Mouse (Mus musculus): ENCODE measurements around the gene Lgalsl. TPM values are rescaled to one million over a fixed set of nuclear protein-coding genes. Genes with fewer than 3 reads are reported as not detected.

Lgalsl gene
- polyA plus RNA-seq, 1 experiment from 2014 or later, result 74.0 TPM

DNA sequence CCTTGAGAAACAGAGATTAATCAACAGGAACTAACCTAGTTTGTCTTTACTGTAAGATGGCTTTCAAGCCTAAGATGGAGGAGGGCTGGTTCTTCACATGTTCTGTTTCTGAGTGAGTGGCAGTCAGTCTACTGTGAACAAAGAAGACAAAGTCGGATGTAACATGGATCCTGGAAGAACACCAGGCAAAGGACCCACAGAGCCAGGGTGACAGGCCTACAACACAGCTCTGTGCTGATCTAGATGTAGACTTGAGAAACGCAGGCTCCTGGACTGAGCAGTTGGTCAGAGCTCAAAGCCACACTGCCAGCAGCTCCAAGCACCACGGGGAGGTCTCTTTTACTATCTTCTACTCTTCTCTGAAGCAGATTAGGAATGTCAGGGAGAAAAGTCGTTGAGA lies 37.2 kb downstream of the Lgalsl start:
- Histone ChIP-seq H3K4me3 (ENCODE audit: low read depth, low read length) (no peak overlapping the region), H3K4me1 (ENCODE audit: control insufficient read depth, insufficient read depth, low read length) (no peaks in the 10 kb centered on the region), H3K4me2 (ENCODE audit: low read length) (no peak overlapping the region), H3K27ac (ENCODE audit: low read depth, low read length) (no peak overlapping the region), H3K9ac (ENCODE audit: low read length) (no peak overlapping the region), H3K9me3 (replicated peaks; ENCODE audit: control insufficient read depth, low read length) (no peaks in the 10 kb centered on the region), H3K27me3 (replicated peaks; ENCODE audit: control insufficient read depth, insufficient read depth, low read length) (no peaks in the 10 kb centered on the region), H3K36me3 (ENCODE audit: control insufficient read depth, insufficient read depth, low read length) (no peaks in the 10 kb centered on the region)
- ATAC-seq, result no peak
- 64% methylated on average over 4 of the region's 4 CpGs for WGBS
- DNase-seq (ENCODE audit: low spot score), result no peak

GRCm38 (mm10) chr11:20792667-20793066 lies 38.2 kb downstream of the Lgalsl start:
- Histone ChIP-seq H3K4me1 (ENCODE audit: control insufficient read depth, insufficient read depth, low read length) (no peaks in the 10 kb centered on the region), H3K4me2 (ENCODE audit: low read length) (no peak overlapping the region), H3K27me3 (replicated peaks; ENCODE audit: control insufficient read depth, insufficient read depth, low read length) (no peaks in the 10 kb centered on the region), H3K9me3 (replicated peaks; ENCODE audit: control insufficient read depth, low read length) (no peaks in the 10 kb centered on the region), H3K36me3 (ENCODE audit: control insufficient read depth, insufficient read depth, low read length) (no peaks in the 10 kb centered on the region), H3K4me3 (ENCODE audit: low read depth, low read length) (no peak overlapping the region), H3K27ac (ENCODE audit: low read depth, low read length) (no peak overlapping the region), H3K9ac (ENCODE audit: low read length) (no peak overlapping the region)
- 76% methylated on average over 3 of the region's 3 CpGs for WGBS
- no peak for DNase-seq (ENCODE audit: low spot score)
- no peak for ATAC-seq

DNA sequence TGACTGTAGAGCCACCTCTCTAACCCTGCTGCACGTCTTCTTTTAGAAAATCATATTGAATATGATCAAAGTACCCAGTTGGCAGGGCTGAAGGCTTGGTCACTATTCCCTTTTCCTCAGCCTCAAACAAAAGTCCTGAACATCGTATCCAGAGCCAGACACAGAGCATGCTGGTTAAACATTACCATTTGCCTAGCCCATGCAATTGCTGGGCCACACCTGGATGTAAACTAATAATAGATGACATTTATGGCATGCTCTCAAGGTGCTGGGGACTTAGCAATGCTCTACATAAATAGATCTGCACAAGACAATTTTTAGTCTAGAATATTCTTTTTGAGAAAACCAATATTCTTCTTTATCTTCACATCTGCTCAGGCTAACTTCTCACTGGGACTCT lies 39.5 kb downstream of the Lgalsl start:
- H3K27ac ChIP-seq (ENCODE audit: low read depth, low read length), result no peak overlapping the region
- DNase-seq (ENCODE audit: low spot score), result no peak
- ATAC-seq, result no peak
- 82% methylated on average over 2 of the region's 2 CpGs for WGBS
- H3K4me3 ChIP-seq (ENCODE audit: low read depth, low read length), result no peak overlapping the region
- no peak overlapping the region for H3K9ac ChIP-seq (ENCODE audit: low read length)
- no peaks in the 10 kb centered on the region for H3K4me1 ChIP-seq (ENCODE audit: control insufficient read depth, insufficient read depth, low read length)
- no peak overlapping the region for H3K4me2 ChIP-seq (ENCODE audit: low read length)
- H3K36me3 ChIP-seq (ENCODE audit: control insufficient read depth, insufficient read depth, low read length), result no peaks in the 10 kb centered on the region
- no peaks in the 10 kb centered on the region for H3K27me3 ChIP-seq (replicated peaks; ENCODE audit: control insufficient read depth, insufficient read depth, low read length)
- H3K9me3 ChIP-seq (replicated peaks; ENCODE audit: control insufficient read depth, low read length), result no peaks in the 10 kb centered on the region

DNA sequence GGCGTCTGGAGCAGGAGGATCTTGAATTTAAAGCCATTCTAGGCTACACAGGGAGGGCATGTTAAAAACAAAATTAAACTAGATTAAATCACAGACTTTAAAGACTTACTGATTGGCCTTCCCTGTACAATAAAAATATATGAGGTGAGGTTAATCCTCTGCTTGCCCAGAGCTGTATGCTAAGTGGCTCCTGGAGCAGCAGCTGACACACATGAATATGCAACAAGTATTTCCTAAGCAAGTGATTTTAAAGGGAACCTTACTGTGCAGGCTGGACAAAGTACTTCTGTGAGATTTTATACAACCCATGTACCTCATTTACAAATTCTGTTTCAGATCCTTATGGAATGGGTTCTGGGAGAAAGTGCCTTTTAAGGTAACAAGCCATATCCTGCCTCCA lies 41.8 kb downstream of the Lgalsl start:
- Histone ChIP-seq H3K4me3 (ENCODE audit: low read depth, low read length) (no peak overlapping the region), H3K9me3 (replicated peaks; ENCODE audit: control insufficient read depth, low read length) (no peaks in the 10 kb centered on the region), H3K27me3 (replicated peaks; ENCODE audit: control insufficient read depth, insufficient read depth, low read length) (no peaks in the 10 kb centered on the region), H3K4me1 (ENCODE audit: control insufficient read depth, insufficient read depth, low read length) (no peaks in the 10 kb centered on the region), H3K27ac (ENCODE audit: low read depth, low read length) (no peak overlapping the region), H3K9ac (ENCODE audit: low read length) (no peak overlapping the region), H3K4me2 (ENCODE audit: low read length) (no peak overlapping the region), H3K36me3 (ENCODE audit: control insufficient read depth, insufficient read depth, low read length) (no peaks in the 10 kb centered on the region)
- ATAC-seq (no peak), DNase-seq (ENCODE audit: low spot score) (no peak)
- WGBS, result 57% methylated on average over 1 of the region's 1 CpGs

- WGBS, result 85% methylated on average over 3 of the region's 3 CpGs
- Histone ChIP-seq H3K9ac (ENCODE audit: low read length) (no peak overlapping the region), H3K36me3 (ENCODE audit: control insufficient read depth, insufficient read depth, low read length) (no peaks in the 10 kb centered on the region), H3K9me3 (replicated peaks; ENCODE audit: control insufficient read depth, low read length) (no peaks in the 10 kb centered on the region), H3K27me3 (replicated peaks; ENCODE audit: control insufficient read depth, insufficient read depth, low read length) (no peaks in the 10 kb centered on the region), H3K4me2 (ENCODE audit: low read length) (no peak overlapping the region), H3K4me3 (ENCODE audit: low read depth, low read length) (no peak overlapping the region), H3K27ac (ENCODE audit: low read depth, low read length) (no peak overlapping the region), H3K4me1 (ENCODE audit: control insufficient read depth, insufficient read depth, low read length) (no peaks in the 10 kb centered on the region)
- DNase-seq (ENCODE audit: low spot score), result no peak
- no peak for ATAC-seq
These were observed 42.8 kb downstream of the Lgalsl start for GRCm38 (mm10) chr11:20788070-20788469.

DNA sequence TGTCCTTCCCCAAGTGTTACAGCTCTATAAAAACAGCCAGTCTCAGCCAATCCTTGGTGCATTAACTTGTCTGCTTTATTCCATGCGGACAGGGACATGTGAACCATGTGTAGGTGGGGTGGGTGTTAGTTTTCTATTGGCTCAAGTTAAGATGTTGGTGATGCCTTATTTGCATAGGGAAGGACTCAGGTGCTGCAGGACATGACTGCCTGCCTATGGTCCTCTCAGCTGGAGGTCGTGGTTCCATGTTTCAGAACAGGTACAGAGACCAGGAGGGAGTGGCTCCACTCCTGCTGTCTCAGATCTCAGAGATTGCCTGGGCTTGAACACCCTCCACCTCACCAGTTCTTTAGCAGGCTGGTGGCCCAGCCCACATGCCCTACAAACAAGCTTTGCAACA lies 44.7 kb downstream of the Lgalsl start:
- no peaks in the 10 kb centered on the region for H3K27me3 ChIP-seq (replicated peaks; ENCODE audit: control insufficient read depth, insufficient read depth, low read length)
- DNase-seq (ENCODE audit: low spot score) (no peak), ATAC-seq (no peak)
- no peaks in the 10 kb centered on the region for H3K4me1 ChIP-seq (ENCODE audit: control insufficient read depth, insufficient read depth, low read length)
- H3K4me2 ChIP-seq (ENCODE audit: low read length), result no peak overlapping the region
- 63% methylated on average over 2 of the region's 2 CpGs for WGBS
- H3K4me3 ChIP-seq (ENCODE audit: low read depth, low read length), result no peak overlapping the region
- no peaks in the 10 kb centered on the region for H3K36me3 ChIP-seq (ENCODE audit: control insufficient read depth, insufficient read depth, low read length)
- H3K9me3 ChIP-seq (replicated peaks; ENCODE audit: control insufficient read depth, low read length), result no peaks in the 10 kb centered on the region
- no peak overlapping the region for H3K27ac ChIP-seq (ENCODE audit: low read depth, low read length)
- no peak overlapping the region for H3K9ac ChIP-seq (ENCODE audit: low read length)

DNA sequence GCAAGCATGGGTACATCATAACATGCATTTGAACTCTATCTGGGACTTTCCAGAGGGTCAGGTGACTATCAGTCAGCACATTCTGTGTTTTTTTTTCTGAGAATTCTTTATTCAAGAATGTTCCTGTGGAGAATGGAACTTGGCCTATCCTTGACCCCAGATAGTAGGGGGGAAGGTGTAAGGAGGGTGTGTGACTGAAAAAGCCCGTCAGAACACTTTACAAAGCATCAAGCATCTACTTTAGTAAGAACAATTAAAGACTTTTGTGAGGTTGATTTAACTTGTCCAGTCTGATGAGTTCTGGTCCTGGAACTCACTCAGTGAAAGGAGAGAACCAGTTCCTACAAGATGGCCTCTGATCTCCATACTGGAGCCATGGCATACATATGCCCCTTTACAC lies 45.7 kb downstream of the Lgalsl start:
- WGBS, result 70% methylated on average over 1 of the region's 1 CpGs
- no peak overlapping the region for H3K9ac ChIP-seq (ENCODE audit: low read length)
- H3K27ac ChIP-seq (ENCODE audit: low read depth, low read length), result no peak overlapping the region
- H3K4me3 ChIP-seq (ENCODE audit: low read depth, low read length), result no peak overlapping the region
- DNase-seq (ENCODE audit: low spot score) (no peak), ATAC-seq (no peak)
- no peaks in the 10 kb centered on the region for H3K4me1 ChIP-seq (ENCODE audit: control insufficient read depth, insufficient read depth, low read length)
- H3K36me3 ChIP-seq (ENCODE audit: control insufficient read depth, insufficient read depth, low read length), result no peaks in the 10 kb centered on the region
- no peaks in the 10 kb centered on the region for H3K27me3 ChIP-seq (replicated peaks; ENCODE audit: control insufficient read depth, insufficient read depth, low read length)
- H3K4me2 ChIP-seq (ENCODE audit: low read length), result no peak overlapping the region
- H3K9me3 ChIP-seq (replicated peaks; ENCODE audit: control insufficient read depth, low read length), result no peaks in the 10 kb centered on the region

- no peak overlapping the region for H3K9ac ChIP-seq (ENCODE audit: low read length)
- DNase-seq (ENCODE audit: low spot score) (no peak), ATAC-seq (no peak)
- H3K27me3 ChIP-seq (replicated peaks; ENCODE audit: control insufficient read depth, insufficient read depth, low read length), result no peaks in the 10 kb centered on the region
- no peak overlapping the region for H3K4me2 ChIP-seq (ENCODE audit: low read length)
- H3K27ac ChIP-seq (ENCODE audit: low read depth, low read length), result no peak overlapping the region
- 92% methylated on average over 6 of the region's 6 CpGs for WGBS
- H3K9me3 ChIP-seq (replicated peaks; ENCODE audit: control insufficient read depth, low read length), result no peaks in the 10 kb centered on the region
- no peak overlapping the region for H3K4me3 ChIP-seq (ENCODE audit: low read depth, low read length)
- no peaks in the 10 kb centered on the region for H3K36me3 ChIP-seq (ENCODE audit: control insufficient read depth, insufficient read depth, low read length)
- H3K4me1 ChIP-seq (ENCODE audit: control insufficient read depth, insufficient read depth, low read length), result no peaks in the 10 kb centered on the region
These were observed 46.1 kb downstream of the Lgalsl start for GRCm38 (mm10) chr11:20784776-20785175.

DNA sequence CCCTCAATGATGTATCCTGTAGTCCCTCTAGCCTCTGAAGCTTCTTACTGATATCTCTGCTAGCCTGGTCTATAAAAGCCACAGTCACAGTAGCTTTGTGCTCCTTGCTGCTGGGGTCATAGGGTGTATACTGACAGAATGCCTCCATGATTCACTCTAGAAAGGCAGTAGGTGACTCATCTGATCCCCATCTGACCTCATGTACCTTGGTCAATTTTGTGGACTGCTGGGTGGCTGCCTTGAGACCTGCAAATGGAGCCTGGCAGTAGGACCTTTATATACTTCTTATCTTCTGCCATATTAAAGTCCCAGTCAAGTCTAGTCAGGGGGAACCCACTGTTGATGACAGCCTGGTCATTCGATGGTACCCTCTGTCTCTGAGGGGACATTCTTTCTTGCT lies 47.4 kb downstream of the Lgalsl start:
- WGBS, result 89% methylated on average over 1 of the region's 1 CpGs
- no peak overlapping the region for H3K9ac ChIP-seq (ENCODE audit: low read length)

GRCm38 (mm10) chr11:20782620-20783019 lies 48.2 kb downstream of the Lgalsl start:
- no peaks in the 10 kb centered on the region for H3K4me1 ChIP-seq (ENCODE audit: control insufficient read depth, insufficient read depth, low read length)
- ATAC-seq (no peak), DNase-seq (ENCODE audit: low spot score) (no peak)
- H3K9ac ChIP-seq (ENCODE audit: low read length), result no peak overlapping the region
- no peaks in the 10 kb centered on the region for H3K27me3 ChIP-seq (replicated peaks; ENCODE audit: control insufficient read depth, insufficient read depth, low read length)
- H3K4me3 ChIP-seq (ENCODE audit: low read depth, low read length), result no peak overlapping the region
- H3K36me3 ChIP-seq (ENCODE audit: control insufficient read depth, insufficient read depth, low read length), result no peaks in the 10 kb centered on the region
- H3K4me2 ChIP-seq (ENCODE audit: low read length), result no peak overlapping the region
- 49% methylated on average over 2 of the region's 2 CpGs for WGBS
- H3K9me3 ChIP-seq (replicated peaks; ENCODE audit: control insufficient read depth, low read length), result no peaks in the 10 kb centered on the region
- H3K27ac ChIP-seq (ENCODE audit: low read depth, low read length), result no peak overlapping the region

More for the DNA sequence above, 47.4 kb downstream of the Lgalsl start:
- H3K9me3 ChIP-seq (replicated peaks; ENCODE audit: control insufficient read depth, low read length), result no peaks in the 10 kb centered on the region
- no peaks in the 10 kb centered on the region for H3K4me1 ChIP-seq (ENCODE audit: control insufficient read depth, insufficient read depth, low read length)
- H3K27ac ChIP-seq (ENCODE audit: low read depth, low read length), result no peak overlapping the region
- no peaks in the 10 kb centered on the region for H3K36me3 ChIP-seq (ENCODE audit: control insufficient read depth, insufficient read depth, low read length)
- no peak for DNase-seq (ENCODE audit: low spot score)
- H3K4me3 ChIP-seq (ENCODE audit: low read depth, low read length), result no peak overlapping the region
- no peaks in the 10 kb centered on the region for H3K27me3 ChIP-seq (replicated peaks; ENCODE audit: control insufficient read depth, insufficient read depth, low read length)
- no peak overlapping the region for H3K4me2 ChIP-seq (ENCODE audit: low read length)
- no peak for ATAC-seq

All from forebrain, embryonic 14.5 days (tissue).